Mouse (Mus musculus) CH12.LX (cell line): Measurements from ENCODE around the gene Ifngr2. TPM values are rescaled to one million over a fixed set of nuclear protein-coding genes. Genes with fewer than 3 reads are reported as not detected.

ENCODE experiments used
- DNase-seq: peaks from one replicate; pipeline ENCODE4 v3.0.0-alpha.2; 2013; ENCODE audit errors: extremely low read depth
- H3K27ac ChIP-seq: 2 replicates; pipeline ENCODE4 v1.5.1; 2012; ENCODE audit warnings: low read depth, mild to moderate bottlenecking, control low read depth, moderate library complexity; ENCODE audit not compliant: insufficient read depth
- H3K27me3 ChIP-seq: replicated peaks from 2 replicates; pipeline ENCODE3; 2012; ENCODE audit warnings: inconsistent platforms
- H3K36me3 ChIP-seq, 2 experiments: replicated peaks in 1 of 2; 2 replicates each; pipeline versions ENCODE3 to v1.6.1; 2012; ENCODE audit warnings: inconsistent platforms in 1 of 2, low read length in 1 of 2, mild to moderate bottlenecking in 1 of 2, mixed read lengths in 1 of 2, moderate library complexity in 1 of 2; ENCODE audit not compliant: control insufficient read depth in 1 of 2, insufficient read depth in 1 of 2
- H3K4me1 ChIP-seq, 2 experiments: 2 replicates each; pipeline ENCODE4 v1.6.1; 2012; ENCODE audit warnings: inconsistent platforms in 1 of 2, moderate library complexity in 1 of 2; ENCODE audit not compliant: insufficient read depth in 2 of 2, control insufficient read depth in 1 of 2
- H3K4me2 ChIP-seq: 2 replicates; pipeline ENCODE4 v1.6.1; 2012; ENCODE audit warnings: low read depth, mild to moderate bottlenecking, control low read depth; ENCODE audit not compliant: poor library complexity, insufficient read depth, severe bottlenecking
- H3K4me3 ChIP-seq, 3 experiments: fragments of 150-350 bp in 1 of 3; sonication (generic) in 1 of 3; replicated peaks in 1 of 3; 2 replicates each; pipeline versions ENCODE3 to v1.5.1; 2011 to 2012; ENCODE audit warnings: low read depth in 2 of 3, low read length in 2 of 3, mild to moderate bottlenecking in 2 of 3, moderate library complexity in 2 of 3, control low read depth in 1 of 3, improper control_type of control experiment in 1 of 3, inconsistent platforms in 1 of 3, mixed read lengths in 1 of 3; ENCODE audit not compliant: poor library complexity in 1 of 3
- H3K79me2 ChIP-seq: replicated peaks from 2 replicates; pipeline ENCODE4 v1.6.1; 2012; ENCODE audit warnings: mild to moderate bottlenecking, moderate library complexity; ENCODE audit not compliant: control insufficient read depth, poor library complexity, insufficient read depth, severe bottlenecking; ENCODE audit errors: extremely low read depth
- H3K9ac ChIP-seq: 2 replicates; pipeline ENCODE4 v1.6.1; 2012; ENCODE audit warnings: low read depth, mild to moderate bottlenecking, control low read depth, moderate library complexity; ENCODE audit not compliant: insufficient read depth
- H3K9me3 ChIP-seq: replicated peaks from 2 replicates; pipeline ENCODE3; 2012; ENCODE audit warnings: low read length, inconsistent platforms, mixed read lengths
- BHLHE40 ChIP-seq: IDR thresholded peaks from 2 replicates; pipeline ENCODE4 v1.6.1; 2011; ENCODE audit warnings: mild to moderate bottlenecking, low read depth, low read length, improper control_type of control experiment
- CHD1 ChIP-seq: IDR thresholded peaks from 2 replicates; pipeline ENCODE4 v1.6.1; 2012; ENCODE audit warnings: low read depth, low read length, improper control_type of control experiment, inconsistent platforms
- HCFC1 ChIP-seq: IDR thresholded peaks from 2 replicates; pipeline ENCODE4 v1.6.1; 2012; ENCODE audit warnings: low read depth, mild to moderate bottlenecking, inconsistent platforms, low read length, improper control_type of control experiment
- MAFK ChIP-seq: IDR thresholded peaks from 2 replicates; pipeline ENCODE4 v1.6.1; 2011; ENCODE audit warnings: low read length, improper control_type of control experiment; ENCODE audit not compliant: insufficient replicate concordance
- POLR2AphosphoS2 ChIP-seq: IDR thresholded peaks from 2 replicates; pipeline ENCODE4 v1.6.1; 2011; ENCODE audit warnings: low read depth, low read length, improper control_type of control experiment
- SIN3A ChIP-seq: IDR thresholded peaks from 2 replicates; pipeline ENCODE4 v1.6.1; 2012; ENCODE audit warnings: low read length, improper control_type of control experiment, inconsistent platforms
- dilution Hi-C: fragments of 300-500 bp; cut with MboI; formaldehyde crosslinking; loops from 2 replicates; pipeline ENCODE4 v1.14.3; 2020; ENCODE audit warnings: low sequenced_read_pairs; ENCODE audit not compliant: extremely low pct_unique_long_range_greater_than_20kb, extremely low pct_ligation_motif_present
- in situ Hi-C: fragments of 300-500 bp; cut with MboI; formaldehyde crosslinking; loops from 3 replicates; pipeline ENCODE4 v1.14.3; 2019; ENCODE audit warnings: low sequenced_read_pairs, low pct_ligation_motif_present, low pct_unique_long_range_greater_than_20kb, mixed read lengths
- polyA plus RNA-seq: library from polyadenylated mRNA; unstranded; fragments of >175 nt; gene quantifications from 2 replicates; pipeline ENCODE4 v1.2.1, GENCODE M21; 2012; ENCODE audit warnings: low read depth; ENCODE audit not compliant: insufficient read length
- total RNA-seq, 2 experiments: library from RNA; depleted of rRNA; stranded (reverse); fragments of 300-350 nt in 1 of 2; fragments of >200 nt in 1 of 2; gene quantifications; 2 replicates each; pipeline ENCODE4 v1.2.3; 2012 to 2014

Gene Ifngr2
- total and polyA plus RNA-seq, 3 experiments = 29.6 to 39.2 (median 36.1) TPM

GRCm38 (mm10) chr16:91561541-91562457, 14.9 kb downstream of the Ifngr2 start (continued):
- 0 out of 2 replicates have a peak, but pooled peaks have one; percentile 64 for TF ChIP-seq CHD1
- TF ChIP-seq, all 38 proteins: peak for 30

- H3K4me1 ChIP-seq = peaks cover 13 to 32% of the 10 kb centered on the region in 2 experiments
- H3K9me3 ChIP-seq = no peaks in the 10 kb centered on the region
- no peak overlapping the region for H3K9ac ChIP-seq
- H3K27me3 ChIP-seq = no peaks in the 10 kb centered on the region
- peaks cover 32 to 46% of the 10 kb centered on the region in 2 experiments for H3K36me3 ChIP-seq
- TF ChIP-seq HCFC1 = no peak
- TF ChIP-seq BHLHE40 = no peak
- no peak overlapping the region for H3K4me3 ChIP-seq
- dilution Hi-C loops = no loop called here
- in situ Hi-C loops = no loop called here
- H3K27ac ChIP-seq = no peak overlapping the region
- H3K4me2 ChIP-seq = no peak overlapping the region
- DNase-seq = no peak
- H3K79me2 ChIP-seq = no peaks in the 10 kb centered on the region
Measured at GRCm38 (mm10) chr16:91564580-91565291, 17.9 kb downstream of the Ifngr2 start.

- Histone ChIP-seq H3K27me3 (no peaks in the 10 kb centered on the region), H3K27ac (no peak overlapping the region), H3K4me1 (peaks cover 10 to 28% of the 10 kb centered on the region in 2 experiments), H3K36me3 (peaks cover 27 to 40% of the 10 kb centered on the region in 2 experiments), H3K4me2 (no peak overlapping the region), H3K9me3 (no peaks in the 10 kb centered on the region), H3K9ac (no peak overlapping the region), H3K4me3 (no peak overlapping the region), H3K79me2 (no peaks in the 10 kb centered on the region)
- TF ChIP-seq POLR2AphosphoS2 (0 out of 2 replicates have a peak, but pooled peaks have one; percentile 1), SIN3A (no peak)
- DNase-seq = no peak
- dilution Hi-C loops = no loop called here
- in situ Hi-C loops = no loop called here
Measured at GRCm38 (mm10) chr16:91565292-91565951, 18.6 kb downstream of the Ifngr2 start.

- Histone ChIP-seq H3K27me3 (no peaks in the 10 kb centered on the region), H3K36me3 (peaks cover 24 to 34% of the 10 kb centered on the region in 2 experiments), H3K27ac (no peak overlapping the region), H3K79me2 (no peaks in the 10 kb centered on the region), H3K9me3 (no peaks in the 10 kb centered on the region), H3K4me3 (no peak overlapping the region), H3K9ac (no peak overlapping the region), H3K4me1 (peaks cover 8 to 23% of the 10 kb centered on the region in 2 experiments), H3K4me2 (no peak overlapping the region)
- TF ChIP-seq MAFK (no peak), POLR2AphosphoS2 (0 out of 2 replicates have a peak, but pooled peaks have one; percentile 11)
- dilution Hi-C loops = no loop called here
- no peak for DNase-seq
- in situ Hi-C loops = no loop called here
Measured at GRCm38 (mm10) chr16:91566002-91566401, 19.1 kb downstream of the Ifngr2 start.
